Mouse (Mus musculus): Measurements from ENCODE around the gene Camk2n2. TPM values are rescaled to one million over a fixed set of nuclear protein-coding genes. Genes with fewer than 3 reads are reported as not detected.
"Not testable (repeated sequence)": the region's sequence is repeated elsewhere in the genome, so short reads cannot be mapped to it uniquely, and the experiment has no call there.

Camk2n2 gene
- 100 to 1,000 TPM; 178 to 192 TPM for total RNA-seq (2021)
- long read RNA-seq, experiment 1, transcript Camk2n2-201 (2 exons, 1,291 nt), result major isoform, 67 of 71 reads
- long read RNA-seq, experiment 1, partial matches to known transcripts, result 3 of 71 reads
- long read RNA-seq, experiment 1, other reads (novel, unspliced or antisense), result 1 of 71 reads
- long read RNA-seq, experiment 2, transcript Camk2n2-201 (2 exons, 1,291 nt), result major isoform, 76 of 84 reads
- long read RNA-seq, experiment 2, partial matches to known transcripts, result 0 of 84 reads
- long read RNA-seq, experiment 2, other reads (novel, unspliced or antisense), result 8 of 84 reads

GRCm38 (mm10) chr16:20621191-20621990, at the start of gene Camk2n2:
Gene Camk2n2, minus strand, starts transcription at chr16:20621287.
- Histone ChIP-seq H3K4me3 (peak within 1 kb of the TSS; percentile 80), H3K27ac (peak within 1 kb of the TSS; percentile 85)
- no peak for TF ChIP-seq CTCF (IDR thresholded peaks at IDR 0.05)
- peak; percentile 68 for DNase-seq (ENCODE audit: extremely low spot score in 1 of 2, low spot score in 2 of 2)
- intact Hi-C loops (cut with DNase I), result loop anchor here (5.0 kb wide), 1 partner anchor 124 kb away; the partner anchor contains the start of gene Eif2b5

GRCm38 (mm10) chr16:20670291-20670690, 49.2 kb upstream of the Camk2n2 start:
- Histone ChIP-seq H3K27ac (no peak overlapping the region), H3K4me3 (no peak overlapping the region)
- no peak for TF ChIP-seq CTCF (IDR thresholded peaks at IDR 0.05)
- intact Hi-C loops (cut with DNase I), result no loop called here
- DNase-seq (ENCODE audit: extremely low spot score in 1 of 2, low spot score in 2 of 2), result no peak

GRCm38 (mm10) chr16:20668013-20668412, 46.9 kb upstream of the Camk2n2 start, which contains the start of gene Eif4g1:
Gene Eif4g1, plus strand, starts transcription at chr16:20668313.
- DNase-seq (ENCODE audit: extremely low spot score in 1 of 2, low spot score in 2 of 2); H3K4me3 ChIP-seq; intact Hi-C loops (cut with DNase I); H3K27ac ChIP-seq: not testable (repeated sequence)

DNA sequence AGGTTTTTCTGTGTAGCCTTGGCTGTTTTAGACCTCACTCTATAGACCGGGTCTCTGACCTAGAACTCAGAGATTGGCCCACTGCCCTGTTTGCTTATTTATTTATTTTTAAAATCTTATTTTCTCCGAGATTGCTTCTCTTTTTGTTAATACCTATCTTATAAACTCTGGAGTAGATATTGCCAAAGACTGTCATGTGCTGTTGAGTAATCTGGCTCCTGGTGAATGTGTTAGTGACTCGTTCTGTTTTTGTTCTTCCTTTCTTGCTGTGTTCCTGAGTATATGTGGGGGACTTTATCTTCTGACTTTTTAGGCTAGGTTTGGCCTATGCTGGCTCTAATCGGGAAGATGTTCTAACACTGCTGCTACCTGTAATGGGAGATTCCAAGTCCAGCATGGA, 36.6 kb upstream of the Camk2n2 start:
- H3K27ac ChIP-seq, result no peak overlapping the region
- intact Hi-C loops (cut with DNase I), result no loop called here
- no peak for TF ChIP-seq CTCF (IDR thresholded peaks at IDR 0.05)

GRCm38 (mm10) chr16:20653315-20653714, 32.2 kb upstream of the Camk2n2 start:
- peak; percentile 26 for TF ChIP-seq CTCF (IDR thresholded peaks at IDR 0.05)
- DNase-seq (ENCODE audit: extremely low spot score in 1 of 2, low spot score in 2 of 2), result no peak
- intact Hi-C loops (cut with DNase I), result no loop called here
- H3K4me3 ChIP-seq, result no peak overlapping the region; the same call in 1 of the 2 replicates
- no peak overlapping the region for H3K27ac ChIP-seq

More for the DNA sequence above, 36.6 kb upstream of the Camk2n2 start:
- no peak for DNase-seq (ENCODE audit: extremely low spot score in 1 of 2, low spot score in 2 of 2)
- H3K4me3 ChIP-seq, result no peak overlapping the region

GRCm38 (mm10) chr16:20651947-20652310, 30.8 kb upstream of the Camk2n2 start:
- Histone ChIP-seq H3K4me3 (peak overlapping the region; percentile 58), H3K27ac (peak overlapping the region; percentile 88)
- DNase-seq (ENCODE audit: extremely low spot score in 1 of 2, low spot score in 2 of 2), result no peak
- no peak for TF ChIP-seq CTCF (IDR thresholded peaks at IDR 0.05)
- intact Hi-C loops (cut with DNase I), result loop anchor here (1.0 to 2.0 kb wide), 2 partner anchors 21 to 41 kb away; partner anchors contain the start of genes Alg3, Eef1akmt4 and Gm49333

DNA sequence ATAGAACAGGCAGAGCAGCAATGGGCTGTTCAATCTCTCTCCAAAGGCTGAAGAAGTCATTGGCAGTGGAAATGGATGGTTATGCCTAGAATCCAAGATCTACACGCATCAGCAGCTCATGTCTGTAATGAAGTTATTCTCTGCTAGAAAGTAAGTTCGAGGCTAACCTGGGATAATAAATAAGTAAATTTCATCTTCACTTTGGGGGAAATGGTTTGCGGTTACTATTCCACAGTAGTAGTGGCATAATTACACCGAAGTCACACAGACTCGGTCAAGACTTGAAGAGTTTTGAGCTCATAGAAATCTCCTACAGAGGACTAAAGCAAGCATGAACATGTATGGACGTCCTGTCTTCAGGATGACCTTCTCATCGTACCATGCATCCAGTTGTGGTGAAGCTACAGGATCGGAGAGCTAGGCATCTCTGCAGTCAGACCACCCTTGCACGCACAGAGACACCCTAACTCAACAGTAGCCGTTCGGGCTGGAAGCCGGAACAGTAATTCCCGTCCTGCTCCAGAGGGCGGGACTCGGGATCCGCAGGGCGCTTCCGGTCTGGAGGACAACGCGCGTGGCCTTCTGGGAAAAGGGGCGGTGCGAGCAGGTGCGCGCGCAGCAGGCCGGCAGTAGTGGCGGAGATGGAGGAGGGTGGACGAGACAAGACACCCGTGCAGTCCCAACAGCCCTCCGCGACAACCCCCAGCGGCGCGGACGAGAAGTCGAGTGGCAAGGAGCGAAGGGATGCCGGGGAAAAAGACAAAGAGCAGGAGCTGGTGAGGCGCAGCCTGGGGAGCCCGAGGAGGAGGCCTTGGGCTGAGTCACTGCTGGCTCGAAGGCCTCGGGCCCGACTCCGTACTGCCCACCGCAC, 30.2 kb upstream of the Camk2n2 start, which contains the start of gene Psmd2:
Psmd2 (plus strand) TSS at position 577 of the 871 bp plus-strand sequence.
- intact Hi-C loops (cut with DNase I), result loop anchor here (1.0 to 2.0 kb wide), 2 partner anchors 21 to 40 kb away; partner anchors contain the start of genes Alg3, Eef1akmt4 and Gm49333
- Histone ChIP-seq H3K4me3 (peak within 1 kb of the TSS; percentile 58), H3K27ac (peak within 1 kb of the TSS; percentile 88)
- TF ChIP-seq CTCF (IDR thresholded peaks at IDR 0.05), result no peak; the same call in 1 of the 2 replicates
- peak; percentile 95 to 98 for DNase-seq (ENCODE audit: extremely low spot score in 1 of 2, low spot score in 2 of 2)

GRCm38 (mm10) chr16:20643911-20644310, 22.8 kb upstream of the Camk2n2 start:
- intact Hi-C loops (cut with DNase I), result loop anchor here (10.0 kb wide), 1 partner anchor 59 kb away; the partner anchor contains the start of gene Vwa5b2
- TF ChIP-seq CTCF (IDR thresholded peaks at IDR 0.05), result no peak

DNA sequence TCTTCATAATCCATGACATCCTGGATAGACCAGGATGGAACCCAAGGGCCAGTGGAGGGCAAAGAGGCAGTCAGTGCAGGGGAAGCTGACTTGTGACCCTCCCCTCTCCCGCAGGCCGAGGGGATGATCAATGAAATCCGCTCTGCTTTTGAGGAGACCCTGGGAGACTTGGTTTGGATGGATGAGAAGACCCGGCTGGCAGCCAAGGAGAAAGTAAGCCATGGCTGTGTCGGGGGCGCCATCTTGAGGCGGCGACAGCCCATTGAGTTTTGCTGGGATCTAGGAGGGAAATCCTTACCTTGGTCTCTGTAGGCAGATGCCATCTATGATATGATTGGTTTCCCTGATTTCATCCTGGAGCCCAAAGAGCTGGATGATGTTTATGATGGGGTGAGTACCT, 21.1 kb upstream of the Camk2n2 start:
- no peak overlapping the region for H3K27ac ChIP-seq
- DNase-seq (ENCODE audit: extremely low spot score in 1 of 2, low spot score in 2 of 2), result peak; percentile 71 to 81
- TF ChIP-seq CTCF (IDR thresholded peaks at IDR 0.05), result peak; percentile 87
- no peak overlapping the region for H3K4me3 ChIP-seq
- intact Hi-C loops (cut with DNase I), result loop anchor here (1.0 to 10.0 kb wide), 2 partner anchors 57 to 146 kb away; partner anchors contain the start of gene Vwa5b2

More at GRCm38 (mm10) chr16:20643911-20644310, 22.8 kb upstream of the Camk2n2 start:
- no peak for DNase-seq (ENCODE audit: extremely low spot score in 1 of 2, low spot score in 2 of 2)
- H3K4me3 ChIP-seq, result no peak overlapping the region
- no peak overlapping the region for H3K27ac ChIP-seq

DNA sequence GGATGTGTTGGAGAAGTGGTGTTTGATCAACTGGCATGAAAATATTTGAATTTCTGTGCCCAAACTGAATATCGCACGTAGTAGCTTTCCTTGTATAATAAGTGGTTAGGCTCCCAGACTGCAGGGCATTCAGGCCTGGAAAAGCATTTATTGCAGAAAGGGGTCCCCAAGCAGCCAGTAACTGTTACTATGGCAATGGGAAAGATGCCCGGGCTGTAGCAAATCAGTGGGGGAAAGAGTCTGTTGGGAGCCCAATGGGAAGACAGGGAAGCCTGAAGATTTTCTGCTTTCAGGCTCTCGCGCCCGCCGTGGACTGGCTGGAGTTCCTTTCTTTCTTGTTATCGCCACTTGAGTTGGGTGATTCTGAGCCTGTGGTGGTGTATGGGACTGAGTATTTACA, 17.3 kb upstream of the Camk2n2 start:
- peak; percentile 14 to 43 for DNase-seq (ENCODE audit: extremely low spot score in 1 of 2, low spot score in 2 of 2)
- Histone ChIP-seq H3K4me3 (no peak overlapping the region), H3K27ac (no peak overlapping the region)
- no peak for TF ChIP-seq CTCF (IDR thresholded peaks at IDR 0.05)
- intact Hi-C loops (cut with DNase I), result no loop called here

GRCm38 (mm10) chr16:20637410-20637809, 16.3 kb upstream of the Camk2n2 start:
- no peak overlapping the region for H3K27ac ChIP-seq
- no peak overlapping the region for H3K4me3 ChIP-seq
- DNase-seq (ENCODE audit: extremely low spot score in 1 of 2, low spot score in 2 of 2), result no peak
- intact Hi-C loops (cut with DNase I), result no loop called here
- no peak for TF ChIP-seq CTCF (IDR thresholded peaks at IDR 0.05)
